Mouse (Mus musculus) ES-CJ7 (cell line): Measurements from ENCODE around the gene Tmem30b.
"Not testable (repeated sequence)": the region's sequence is repeated elsewhere in the genome, so short reads cannot be mapped to it uniquely, and the experiment has no call there.

Experiments used
- DNase-seq: peaks from one replicate; pipeline ENCODE4 v3.0.0; 2011; ENCODE audit warnings: low read depth, low spot score

Gene Tmem30b

DNA sequence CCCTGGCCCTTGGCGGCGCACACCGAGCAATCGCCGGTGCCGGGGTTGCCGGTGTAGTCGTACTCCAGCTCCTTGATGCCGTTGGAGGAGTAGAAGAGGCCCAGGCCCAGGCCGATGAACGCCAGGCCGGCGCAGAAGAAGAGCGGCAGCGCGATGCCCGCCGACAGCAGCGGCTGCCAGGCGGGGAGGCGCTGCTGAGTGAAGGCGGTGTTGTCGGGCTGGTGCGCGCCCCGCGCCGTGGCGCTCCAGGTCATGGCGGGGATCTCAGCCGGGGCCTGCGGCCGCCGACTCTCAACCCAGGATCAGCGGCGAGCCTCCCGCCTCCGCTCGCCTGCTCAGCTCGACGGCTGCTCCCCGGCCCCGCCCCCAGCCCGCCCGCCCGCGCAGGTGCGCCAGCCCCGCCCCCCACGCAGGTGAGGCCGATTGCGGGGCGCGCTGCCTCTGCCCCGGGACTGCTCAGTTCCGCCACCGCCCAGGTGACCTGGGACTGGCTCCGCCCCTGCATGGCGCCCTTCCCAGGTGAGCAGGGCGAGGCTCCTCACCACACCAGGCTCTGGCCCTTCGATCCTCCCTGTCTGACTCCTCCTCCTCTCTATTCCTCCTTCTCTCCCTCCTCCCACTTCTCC, at the start of gene Tmem30b:
Gene Tmem30b (minus strand): TSS at position 307 of the 626 bp plus-strand sequence.
- peak; percentile 21 for DNase-seq

DNA sequence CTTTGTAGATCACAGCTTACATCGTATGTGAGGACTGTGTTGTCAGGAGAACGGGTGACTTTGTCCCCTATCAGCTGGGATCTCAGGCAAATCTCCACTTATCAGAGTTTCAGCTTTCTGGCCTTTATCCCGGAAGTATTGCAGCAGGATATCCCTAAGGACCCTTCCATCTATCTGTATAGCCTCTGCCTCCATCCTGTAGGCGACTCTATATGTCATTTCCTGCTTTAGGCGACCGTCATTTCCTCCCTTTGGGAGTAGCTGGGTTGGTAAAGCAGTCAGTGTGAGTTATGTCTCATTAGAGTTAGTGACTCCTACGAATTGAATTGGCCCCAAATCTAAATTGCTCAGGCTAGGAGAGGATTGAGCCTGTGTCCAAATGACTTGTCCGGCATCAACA, 49.0 kb upstream of the Tmem30b start:
- no peak for DNase-seq

DNA sequence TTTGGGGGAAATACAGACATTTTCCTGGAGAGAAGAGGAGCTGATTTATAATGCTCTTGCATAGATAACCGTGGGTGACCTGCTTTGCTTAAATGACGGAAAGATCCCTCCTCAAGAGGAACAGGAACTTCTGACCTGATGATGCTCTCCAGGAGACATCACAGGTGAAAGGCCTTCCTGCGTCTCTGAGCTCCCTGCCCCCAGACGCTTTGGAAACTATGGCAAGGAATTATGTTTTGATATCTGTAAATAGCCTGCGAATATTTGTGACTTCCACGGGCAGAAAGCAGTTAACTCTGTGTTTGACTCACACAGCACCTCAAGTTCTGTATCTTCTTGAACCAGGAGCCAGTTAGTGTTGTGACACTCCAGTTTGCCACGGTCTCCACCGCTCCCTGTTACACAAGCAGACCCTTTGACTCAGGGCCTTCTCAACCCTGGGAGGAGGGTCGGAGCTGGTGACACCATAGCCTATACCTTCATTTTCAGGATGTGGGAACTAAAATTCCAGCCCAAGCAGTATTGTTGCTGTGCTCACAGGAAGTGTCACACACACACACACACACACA, 48.1 kb upstream of the Tmem30b start:
- DNase-seq, result no peak

DNA sequence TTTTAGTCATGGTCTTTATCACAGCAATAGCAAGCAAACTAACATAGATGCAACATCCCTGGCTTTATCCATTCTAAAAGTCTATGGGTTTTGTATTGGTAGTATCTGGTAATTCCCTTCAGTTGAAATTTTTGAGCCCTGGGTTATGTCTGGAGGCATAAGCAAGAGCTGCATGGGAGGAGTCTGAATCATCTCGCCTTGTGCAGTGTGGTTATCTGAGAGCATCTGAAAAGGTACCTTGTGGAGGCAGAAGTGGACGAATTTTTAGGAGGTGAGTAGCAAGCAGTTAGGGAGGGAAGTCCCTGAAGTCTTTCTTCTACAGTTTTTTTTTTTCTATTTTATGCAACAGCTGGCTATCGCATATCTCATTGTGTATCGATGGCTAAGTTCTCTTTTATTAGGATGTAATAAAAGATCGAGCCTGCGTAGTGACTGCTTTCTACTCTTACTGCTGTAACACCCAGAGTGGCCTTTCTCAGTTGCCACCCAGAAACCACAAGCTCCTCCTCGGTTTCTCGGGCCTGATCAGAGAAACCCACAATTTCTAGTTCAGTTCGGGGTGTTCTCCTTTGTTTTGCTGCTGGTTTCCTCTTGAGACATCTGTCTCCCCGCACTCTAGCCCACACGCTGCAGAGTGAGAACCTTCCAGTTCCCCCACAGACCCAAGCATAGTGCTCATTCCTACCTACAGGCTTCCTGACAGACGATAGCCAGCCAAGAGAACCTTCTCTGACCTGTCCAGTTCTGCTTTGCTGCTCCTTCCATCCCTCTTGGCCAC, 47.0 kb upstream of the Tmem30b start:
- DNase-seq, result no peak

DNA sequence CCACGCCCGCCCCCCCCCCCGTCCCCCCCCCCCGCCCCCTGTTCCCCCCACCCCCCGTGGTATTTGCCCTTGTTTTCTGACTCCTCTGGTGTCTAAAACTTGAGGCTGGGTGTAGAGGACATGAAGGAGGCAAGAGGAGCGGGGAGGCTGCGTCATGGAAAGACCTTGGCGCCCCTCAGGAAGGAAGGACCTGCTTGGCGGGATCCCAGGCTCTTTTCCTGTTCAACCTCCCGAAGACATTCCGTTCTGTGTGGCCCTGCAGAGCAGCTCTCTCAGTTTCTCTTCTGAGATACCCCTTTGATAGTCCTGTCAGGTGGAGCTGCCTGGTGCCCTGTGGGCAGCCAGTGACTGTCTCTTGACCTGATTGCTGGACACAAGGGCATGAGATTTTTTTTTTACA, 45.4 kb upstream of the Tmem30b start:
- no peak for DNase-seq

DNA sequence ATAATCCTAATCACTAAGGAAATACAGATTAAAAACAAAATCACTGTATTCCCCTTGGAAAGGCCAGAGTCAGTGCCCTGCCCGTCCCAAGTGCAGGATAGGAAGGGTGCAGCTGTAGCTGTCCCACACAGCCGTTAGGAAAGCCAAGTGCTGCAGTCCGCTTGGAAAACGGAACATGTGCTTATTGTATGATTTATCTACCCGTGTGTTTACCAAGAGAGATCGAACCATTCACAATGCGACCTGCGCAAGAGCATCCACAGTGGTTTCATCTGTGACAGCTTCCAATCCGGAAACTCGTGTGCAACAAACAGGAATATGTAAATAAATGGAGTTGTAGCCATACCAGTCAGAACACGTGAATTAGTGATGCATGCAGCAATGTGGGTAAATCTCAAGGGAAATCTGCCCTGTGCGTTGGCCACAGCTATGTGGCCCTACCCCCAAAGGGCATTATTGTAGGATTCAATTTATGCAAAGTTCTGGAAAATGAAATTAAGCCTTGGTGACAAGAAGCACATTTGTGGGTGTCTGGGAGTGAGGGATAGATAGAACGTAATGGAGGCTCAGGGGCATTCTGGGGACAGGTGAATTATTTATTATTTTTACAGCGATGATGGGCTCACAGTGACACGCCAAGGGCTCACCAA, 44.6 kb upstream of the Tmem30b start:
- no peak for DNase-seq

DNA sequence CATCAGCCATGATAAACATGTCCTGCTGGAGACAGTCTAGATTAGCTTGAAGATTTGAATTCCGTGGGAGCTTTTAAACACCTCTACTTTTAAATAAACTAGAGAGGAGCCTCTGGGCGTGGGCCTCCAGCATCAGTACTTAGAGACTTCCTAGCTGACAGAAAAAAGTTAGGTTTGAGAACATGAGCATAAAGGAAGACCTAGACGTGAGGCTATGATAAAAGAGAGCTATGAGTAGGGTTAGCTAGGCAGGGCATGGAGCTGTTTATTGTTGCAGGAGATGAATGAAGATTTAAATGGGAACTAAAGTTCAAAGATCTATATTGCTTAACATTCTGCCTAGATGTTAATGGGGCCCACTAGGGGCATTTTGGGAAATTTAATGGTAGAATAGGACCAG, 41.1 kb upstream of the Tmem30b start:
- no peak for DNase-seq

DNA sequence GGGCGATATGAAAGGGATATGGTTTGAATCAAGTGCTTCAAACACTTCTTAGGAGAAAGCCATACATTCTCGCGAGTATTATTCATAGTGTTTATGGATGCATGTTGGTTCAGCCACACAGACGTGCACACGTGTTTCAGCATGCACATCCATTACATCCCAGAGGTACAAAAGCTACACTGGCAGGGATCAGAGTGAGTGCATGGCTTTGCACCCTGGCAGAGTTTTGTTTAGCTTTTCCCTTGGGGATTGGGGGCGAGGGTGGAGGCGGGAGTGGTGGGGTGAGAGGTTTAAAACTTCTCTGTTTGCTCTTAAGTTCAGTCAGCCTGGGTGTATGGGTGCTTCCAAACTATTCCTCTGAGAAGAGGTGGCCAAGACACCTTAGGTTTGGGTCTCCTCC, 39.7 kb upstream of the Tmem30b start:
- DNase-seq, result no peak

DNA sequence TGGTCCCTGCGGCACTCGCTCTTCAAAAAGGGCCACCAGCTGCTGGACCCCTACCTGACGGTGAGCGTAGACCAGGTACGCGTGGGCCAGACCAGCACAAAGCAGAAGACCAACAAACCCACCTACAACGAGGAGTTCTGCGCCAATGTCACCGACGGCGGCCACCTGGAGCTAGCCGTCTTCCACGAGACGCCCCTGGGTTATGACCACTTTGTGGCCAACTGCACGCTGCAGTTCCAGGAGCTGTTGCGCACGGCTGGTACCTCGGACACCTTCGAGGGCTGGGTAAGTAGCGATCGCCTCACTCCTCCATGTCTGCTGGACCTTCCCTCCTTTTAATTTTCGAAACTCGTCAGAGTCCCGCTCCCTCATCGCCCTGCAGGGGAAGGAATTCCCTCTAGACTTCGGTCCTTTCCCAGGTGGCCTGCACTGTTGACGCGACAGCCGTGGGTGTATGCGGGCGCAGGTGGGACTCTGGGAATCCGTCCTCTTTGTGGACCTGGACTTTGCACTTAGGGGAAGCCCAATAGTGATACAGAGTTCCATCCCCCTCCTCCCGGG, 39.1 kb upstream of the Tmem30b start:
- DNase-seq, result no peak

DNA sequence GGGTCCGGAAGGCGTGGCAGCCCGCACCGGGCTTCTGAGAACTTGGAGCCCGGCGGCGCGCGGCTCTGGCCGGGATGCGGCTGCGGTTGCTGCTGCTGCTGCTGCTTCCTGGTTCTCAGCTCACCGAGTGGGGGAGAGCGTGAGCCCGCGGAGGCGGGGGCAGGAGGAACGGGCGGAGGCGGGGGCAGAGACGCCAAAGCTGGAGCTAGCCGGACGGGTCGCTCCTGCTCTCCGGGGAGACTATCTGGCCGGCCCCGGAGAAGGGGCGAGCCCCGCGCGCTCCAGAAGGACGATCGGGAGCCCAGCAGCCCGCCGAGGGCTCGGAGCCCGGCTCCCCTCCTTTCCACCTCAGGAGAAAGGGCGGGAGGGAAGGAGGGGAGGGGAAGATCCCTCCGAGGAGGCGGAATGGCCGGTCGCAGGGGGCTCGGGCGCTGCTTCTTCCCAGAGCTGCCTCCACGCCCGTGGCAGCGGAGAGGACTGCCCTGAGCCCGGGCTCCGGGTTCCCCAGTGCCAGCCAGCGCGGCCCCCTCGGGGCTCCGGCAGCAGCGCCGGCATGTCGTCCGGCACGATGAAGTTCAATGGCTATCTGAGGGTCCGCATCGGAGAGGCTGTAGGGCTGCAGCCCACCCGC, 38.5 kb upstream of the Tmem30b start, which contains the start of gene Prkch:
Gene Prkch (plus strand): TSS at position 187 of the 631 bp plus-strand sequence.
- DNase-seq, result peak; percentile 72

DNA sequence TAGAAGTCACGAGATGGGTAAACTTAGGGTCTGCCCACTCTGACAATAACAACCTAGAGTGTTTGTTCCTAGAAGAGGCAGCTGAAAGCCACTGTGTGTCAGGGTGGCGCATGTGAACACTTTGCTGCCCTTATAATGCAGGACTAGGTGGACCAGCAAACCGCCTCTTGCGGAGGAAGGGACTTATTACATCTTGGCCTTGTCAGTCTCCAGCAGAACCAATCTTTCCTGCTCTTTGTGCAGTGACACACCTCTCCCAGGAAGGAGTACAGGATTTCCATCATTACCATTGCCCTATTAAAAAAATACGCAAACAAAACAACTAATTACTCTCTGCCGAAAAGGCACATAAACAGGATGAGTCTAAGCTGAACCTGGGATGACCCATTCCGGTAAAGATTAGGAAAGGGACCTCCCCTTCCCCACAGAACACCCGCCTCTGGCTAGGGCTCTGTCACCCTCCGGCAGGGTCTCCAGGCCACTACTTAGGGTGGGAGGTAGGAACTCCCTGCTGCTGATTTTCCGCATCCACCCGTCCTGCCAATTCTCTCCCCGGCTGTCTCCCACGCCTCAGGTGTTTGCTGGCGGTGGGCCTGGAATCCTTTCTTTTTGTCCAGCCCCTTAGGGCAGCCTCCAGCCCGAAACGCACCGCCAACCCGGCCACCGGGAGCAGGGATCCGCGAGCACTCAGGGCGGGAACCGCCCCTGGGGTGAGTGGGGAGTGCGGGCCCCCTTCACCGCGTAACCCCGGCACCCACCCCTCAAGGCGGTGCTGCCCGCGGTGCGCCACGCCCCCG, 37.8 kb upstream of the Tmem30b start:
- DNase-seq, result peak; percentile 49

DNA sequence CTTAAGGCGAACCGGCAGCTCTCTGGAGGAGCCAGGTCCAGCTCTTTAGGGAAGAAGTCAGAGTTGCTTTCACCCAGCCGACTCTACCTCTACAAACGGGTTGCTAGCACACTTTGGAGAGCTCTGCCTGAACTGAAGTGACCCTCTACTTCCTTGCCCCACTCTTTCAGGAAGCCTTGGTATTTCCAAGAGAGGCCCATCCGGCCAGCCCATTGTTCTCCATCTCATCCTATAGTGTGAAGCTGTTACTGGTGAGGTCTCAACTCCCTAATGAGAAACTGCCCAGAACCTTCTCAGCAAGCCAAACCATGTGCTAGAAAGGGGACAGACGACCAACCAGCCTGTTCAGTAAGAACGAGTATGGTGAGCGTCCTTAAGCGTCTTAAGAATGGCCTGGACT, 37.1 kb upstream of the Tmem30b start:
- DNase-seq, result no peak

DNA sequence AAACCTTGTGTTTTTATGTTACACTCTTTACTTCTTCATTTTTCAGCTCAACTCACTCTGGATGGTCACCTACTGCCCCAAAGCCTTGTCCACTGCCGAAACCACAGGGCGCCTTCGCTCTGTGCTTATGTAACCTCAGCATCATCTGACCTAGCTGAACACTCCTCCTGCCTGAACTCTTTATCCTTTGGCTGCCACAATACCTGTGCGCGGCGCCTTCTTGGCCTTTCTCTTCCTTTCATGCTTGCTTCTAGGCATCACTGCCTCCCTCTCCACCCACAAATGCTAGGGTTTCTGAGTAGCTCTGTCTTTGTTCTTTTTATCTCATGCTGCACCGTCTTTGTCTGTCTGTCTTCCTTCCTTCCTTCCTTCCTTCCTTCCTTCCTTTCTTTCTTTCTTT, 34.6 kb upstream of the Tmem30b start:
- DNase-seq, result no peak

DNA sequence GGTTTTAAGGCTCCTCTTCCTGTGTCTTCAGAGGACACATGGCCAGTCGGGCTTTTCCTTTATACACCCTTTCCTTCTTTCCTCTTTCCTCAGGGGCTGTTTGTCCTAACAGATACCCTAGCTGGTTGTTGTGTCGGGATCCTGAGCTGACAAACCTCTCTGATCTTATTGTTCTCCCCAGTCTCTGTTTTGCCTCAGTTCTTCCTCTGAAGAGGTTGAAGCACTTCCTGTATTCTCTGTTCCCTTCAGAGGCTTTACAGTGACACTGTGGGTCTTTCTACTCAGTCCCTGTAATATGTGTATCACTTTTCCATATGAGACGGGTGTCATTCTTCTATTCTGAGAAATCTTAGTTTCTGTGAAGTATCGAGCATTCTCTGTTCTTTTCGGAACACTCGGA, 31.9 kb upstream of the Tmem30b start:
- no peak for DNase-seq

DNA sequence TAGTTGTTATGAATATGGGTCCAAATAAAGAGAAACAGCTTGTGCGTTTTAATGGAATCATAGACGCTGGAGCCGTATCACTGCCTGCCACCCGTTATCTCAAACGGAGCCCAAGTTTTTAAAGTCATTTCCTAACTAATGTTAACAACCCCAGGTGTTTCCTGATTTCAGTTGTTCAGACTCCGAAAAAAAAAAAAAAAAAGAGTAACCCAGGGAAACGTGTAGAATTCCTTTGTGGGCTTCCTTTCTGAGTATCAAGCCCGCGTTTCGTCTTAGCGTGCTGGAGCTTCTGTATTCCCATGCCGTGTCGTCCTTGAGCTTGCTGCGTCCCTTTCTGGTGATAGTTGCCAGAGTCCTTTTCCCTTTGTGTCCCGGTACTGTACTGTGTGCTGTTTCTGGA, 28.4 kb upstream of the Tmem30b start:
- DNase-seq, result no peak

DNA sequence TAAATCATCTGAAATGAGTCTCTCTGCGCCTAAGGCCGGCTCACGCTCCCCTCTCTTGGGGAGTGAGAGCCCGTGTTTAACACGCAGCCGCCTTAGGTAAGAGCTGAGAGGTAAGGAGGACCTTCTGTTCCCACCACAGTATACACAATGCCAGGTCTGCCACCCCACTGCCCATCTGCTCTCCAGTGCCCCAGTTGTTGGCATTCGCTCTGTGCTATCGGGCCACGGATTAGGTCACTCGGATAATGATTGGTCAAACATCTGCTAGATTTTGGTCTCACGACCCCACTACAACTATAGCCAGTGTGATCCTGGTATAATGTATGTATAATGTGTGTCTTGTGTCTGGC, 19.4 kb upstream of the Tmem30b start:
- DNase-seq, result no peak

DNA sequence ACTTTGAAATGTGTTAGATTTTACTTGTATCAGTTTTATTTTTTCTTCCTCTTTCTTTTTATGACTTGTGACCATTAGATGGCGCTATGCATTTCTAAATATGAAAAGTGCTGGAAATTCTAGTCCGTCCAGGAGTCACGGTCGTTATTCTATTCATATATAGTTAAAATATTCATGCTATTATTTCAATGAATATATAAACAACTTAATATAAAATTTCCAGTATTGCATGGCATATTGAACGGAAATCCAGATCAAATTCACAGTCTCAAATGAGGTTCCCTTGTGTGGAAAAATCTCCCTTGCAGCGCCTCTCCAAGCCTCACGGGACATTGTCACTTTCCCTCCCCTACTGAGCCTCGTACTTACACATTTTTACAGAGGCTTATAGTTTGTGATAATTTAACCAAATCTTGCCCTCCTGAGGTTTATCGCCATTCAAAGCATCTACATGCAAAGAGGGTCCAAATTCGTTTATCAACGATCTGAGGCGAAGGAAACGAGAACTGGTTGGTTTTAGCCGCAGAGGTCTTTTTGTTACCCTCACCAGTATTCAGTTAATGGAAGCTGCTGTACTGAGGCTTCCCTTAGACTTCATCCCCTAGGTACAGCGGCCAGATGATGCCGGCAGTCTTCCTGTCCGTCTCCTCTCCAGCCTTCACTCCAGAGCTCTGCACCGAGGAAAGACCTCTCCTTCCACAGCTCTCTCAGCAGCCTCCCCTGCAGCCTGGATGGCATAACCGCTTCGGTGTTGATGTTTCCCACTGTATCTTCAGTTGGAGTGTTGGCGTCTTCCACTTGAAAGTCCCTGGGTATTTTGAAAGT, 18.8 kb upstream of the Tmem30b start:
- DNase-seq, result no peak

DNA sequence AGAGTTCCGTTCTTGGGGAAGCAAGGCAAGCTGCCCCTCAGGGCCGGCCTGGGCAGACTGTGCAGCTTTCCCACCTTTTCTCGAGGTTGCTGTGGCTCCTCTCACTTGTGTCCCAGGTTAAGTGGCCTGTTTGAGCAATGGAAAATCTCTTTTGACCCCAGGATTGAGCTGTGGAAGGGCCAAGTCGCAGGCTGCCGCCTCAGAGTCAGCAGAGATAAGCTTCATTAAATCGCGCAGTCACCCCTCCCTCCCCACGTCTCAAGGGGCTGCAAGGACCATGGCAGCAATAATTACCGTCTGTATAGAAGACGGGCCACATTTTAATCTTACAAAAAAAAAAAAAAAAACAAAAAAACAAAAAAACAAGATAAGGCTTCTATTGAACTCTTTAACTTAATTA, 18.0 kb upstream of the Tmem30b start:
- DNase-seq, result no peak

DNA sequence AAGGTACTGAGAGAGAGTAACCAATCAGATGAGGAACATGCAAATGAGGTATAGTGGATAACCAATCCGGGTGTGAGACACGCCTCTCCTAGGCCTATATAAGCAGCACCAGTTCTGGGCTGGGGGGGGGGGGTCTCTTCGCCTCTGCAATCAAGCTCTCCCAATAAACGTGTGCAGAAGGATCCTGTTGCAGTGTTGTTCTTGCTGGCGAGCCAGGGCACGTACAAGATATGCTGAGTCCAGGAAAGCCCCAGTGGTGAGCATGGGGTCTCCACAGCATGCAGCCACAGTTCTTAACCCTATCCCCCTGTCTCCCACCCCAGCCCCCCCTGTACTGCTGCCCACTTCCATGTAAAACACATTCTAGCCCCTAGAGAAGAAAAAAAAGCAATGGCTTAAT, 16.9 kb upstream of the Tmem30b start:
- DNase-seq, result not testable (repeated sequence)

DNA sequence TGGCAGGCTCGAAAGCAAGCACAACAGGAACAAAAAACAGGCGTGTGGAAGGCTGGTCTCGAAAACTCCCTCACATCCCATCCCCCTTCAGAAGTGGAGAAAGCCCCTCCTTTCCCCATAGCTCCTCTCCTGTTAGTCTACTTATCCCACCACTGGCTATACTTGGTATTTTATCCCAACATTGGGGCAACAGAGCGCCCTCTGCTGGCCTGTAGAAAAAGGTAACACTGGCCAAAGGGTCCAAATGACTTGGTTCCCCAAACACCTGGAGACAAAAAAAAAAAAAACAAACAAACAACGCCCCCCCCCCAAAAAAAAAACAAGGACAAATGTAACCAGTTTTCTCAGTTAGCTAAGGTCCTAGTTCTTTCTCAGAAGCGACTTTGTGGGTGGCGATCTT, 13.9 kb upstream of the Tmem30b start:
- DNase-seq, result peak; percentile 85
